Comparison of ENCODE assay signal across 34 mouse cellular contexts in the genomic region with DNA sequence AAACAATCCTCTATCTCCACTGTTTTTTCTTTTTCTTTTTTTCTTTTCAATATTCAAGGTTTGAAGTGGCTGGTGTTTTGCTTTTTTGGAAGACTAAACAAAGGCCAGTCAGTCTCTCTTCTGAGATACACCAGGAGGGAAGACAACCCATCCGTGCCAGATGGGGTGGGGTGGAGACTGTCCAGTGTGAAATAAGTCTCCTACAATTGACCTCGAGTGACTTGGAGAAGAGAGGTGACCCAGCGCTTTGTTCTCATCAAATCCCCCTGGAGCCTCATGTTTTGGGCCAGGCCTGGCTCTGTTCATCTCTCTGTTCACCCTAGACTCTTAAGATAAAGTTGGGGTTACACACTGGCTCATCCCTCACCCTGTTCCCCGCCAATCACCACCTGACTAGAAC.
"Had no signal": no experiment of that assay in that cellular context is flagged by ENCODE, and none has a peak within 500 bp of the region (broad histone marks: within the 10 kb centered on the region; RNA-seq: fewer than 3 reads in every experiment).

No protein-coding gene starts in this region.

- ATAC-seq: hindbrain, embryonic 16.5 days; hindbrain, postnatal 0 days; inflammation-experienced regulatory T-cells, adult 6 months; intestine, embryonic 15.5 days; intestine, embryonic 16.5 days; intestine, postnatal 0 days had no signal

- H3K9ac ChIP-seq: heart, embryonic 13.5 days; heart, embryonic 15.5 days; hindbrain, embryonic 12.5 days; hindbrain, embryonic 13.5 days; hindbrain, embryonic 14.5 days; hindbrain, embryonic 15.5 days; intestine, embryonic 15.5 days; kidney, embryonic 15.5 days had no signal

- H3K4me3 ChIP-seq: heart, embryonic 10.5 days; heart, embryonic 13.5 days; heart, embryonic 15.5 days; hindbrain, embryonic 10.5 days; hindbrain, embryonic 12.5 days; hindbrain, embryonic 13.5 days; hindbrain, embryonic 15.5 days; intestine, embryonic 15.5 days; kidney, embryonic 15.5 days; layer of hippocampus, adult 2 months had no signal

- H3K4me1 ChIP-seq: heart, embryonic 10.5 days; heart, embryonic 13.5 days; heart, embryonic 15.5 days; hindbrain, embryonic 12.5 days; hindbrain, embryonic 13.5 days; intestine, embryonic 15.5 days; kidney, embryonic 15.5 days had no signal

- H3K27ac ChIP-seq: heart, embryonic 10.5 days; heart, embryonic 13.5 days; heart, embryonic 15.5 days; hindbrain, embryonic 10.5 days; hindbrain, embryonic 12.5 days; hindbrain, embryonic 13.5 days; hindbrain, embryonic 14.5 days; hindbrain, embryonic 15.5 days; hindbrain, postnatal 0 days; intestine, embryonic 15.5 days; kidney, embryonic 15.5 days; kidney, postnatal 0 days; layer of hippocampus, adult 2 months had no signal

- H3K36me3 ChIP-seq: heart, embryonic 10.5 days; heart, embryonic 13.5 days; heart, embryonic 15.5 days; hindbrain, embryonic 10.5 days; hindbrain, embryonic 12.5 days; hindbrain, embryonic 13.5 days; hindbrain, embryonic 15.5 days; intestine, embryonic 15.5 days; kidney, embryonic 15.5 days had no signal

- H3K27me3 ChIP-seq: heart, embryonic 15.5 days; intestine, embryonic 15.5 days; kidney, embryonic 15.5 days had no signal

- DNase-seq: heart, postnatal 10 days; heart, postnatal 14 days; heart, postnatal 36 days; heart, postnatal 4 days; kidney, adult 11 months; kidney, adult 18-20 months; kidney, adult 2 months; kidney, adult 8-10 months; kidney, adult 9 months; kidney, postnatal 10 days; kidney, postnatal 14 days; kidney, postnatal 25 days; kidney, postnatal 36 days; kidney, postnatal 4 days; layer of hippocampus, adult 9-11 months; layer of hippocampus, postnatal 36 days had no signal

- H3K4me2 ChIP-seq: heart, embryonic 11.5 days; heart, embryonic 13.5 days; heart, embryonic 15.5 days; hindbrain, embryonic 12.5 days; hindbrain, embryonic 13.5 days; hindbrain, embryonic 14.5 days; hindbrain, embryonic 15.5 days; intestine, embryonic 15.5 days; kidney, embryonic 15.5 days had no signal

- H3K9me3 ChIP-seq: heart, embryonic 10.5 days; heart, embryonic 13.5 days; heart, embryonic 15.5 days; hindbrain, embryonic 10.5 days; hindbrain, embryonic 12.5 days; hindbrain, embryonic 13.5 days; hindbrain, embryonic 15.5 days; intestine, embryonic 15.5 days; kidney, embryonic 15.5 days had no signal
